Mouse (Mus musculus) gastrocnemius, adult 18-20 months (tissue): ENCODE data around the gene Ado. TPM values are rescaled to one million over a fixed set of nuclear protein-coding genes. Genes with fewer than 3 reads are reported as not detected.

ENCODE experiments used
- DNase-seq: peaks from one replicate; pipeline ENCODE4 v3.0.0; 2021; ENCODE audit warnings: low spot score
- total RNA-seq, 2 experiments: library from RNA; stranded (reverse); gene quantifications; 2 replicates each; pipeline ENCODE4 v1.2.3; 2021

The Ado gene
- total RNA-seq, 2 experiments from 2014 or later, result 22.8 to 25.1 TPM

DNA sequence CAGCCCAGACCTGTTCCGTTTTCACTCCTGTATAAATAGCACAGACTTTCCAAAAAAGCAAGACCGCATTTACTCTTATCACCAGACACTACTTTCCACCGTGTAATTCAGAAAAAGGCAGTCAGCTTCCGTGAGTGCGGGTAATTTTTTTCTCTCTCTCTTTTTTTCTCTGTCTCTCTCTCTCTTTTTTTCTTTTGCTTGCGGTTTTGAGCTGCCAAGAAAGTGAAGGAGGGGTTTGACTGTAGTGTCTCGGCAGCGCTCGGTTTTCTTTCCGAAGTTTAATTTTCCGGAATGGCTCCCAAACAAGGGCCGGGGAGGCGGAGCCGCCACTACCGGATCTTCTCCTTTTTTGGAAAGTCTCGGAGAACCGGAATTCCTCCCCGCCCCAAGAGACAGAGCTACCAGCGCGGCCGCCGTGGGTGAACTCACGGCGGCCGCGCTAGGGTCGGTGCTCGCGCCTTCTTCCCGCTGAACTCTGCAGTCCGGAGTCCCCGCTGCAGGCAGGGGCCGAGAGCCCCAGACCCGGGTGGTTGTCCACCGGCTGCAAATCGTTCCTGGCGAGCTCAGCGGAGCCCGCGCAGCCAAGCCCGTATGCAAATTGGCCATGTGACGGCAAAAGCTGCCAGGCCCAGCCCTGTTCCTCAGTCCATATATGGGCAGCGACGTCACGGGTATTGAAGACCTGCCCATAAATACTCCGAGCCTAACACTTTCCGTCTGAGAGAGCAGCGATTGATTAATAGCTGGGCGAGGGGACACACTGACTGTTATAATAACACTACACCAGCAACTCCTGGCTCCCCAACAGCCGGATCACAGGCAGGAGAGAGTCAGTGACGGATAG, 11.4 kb downstream of the Ado start:
- DNase-seq, result peak; percentile 94

DNA sequence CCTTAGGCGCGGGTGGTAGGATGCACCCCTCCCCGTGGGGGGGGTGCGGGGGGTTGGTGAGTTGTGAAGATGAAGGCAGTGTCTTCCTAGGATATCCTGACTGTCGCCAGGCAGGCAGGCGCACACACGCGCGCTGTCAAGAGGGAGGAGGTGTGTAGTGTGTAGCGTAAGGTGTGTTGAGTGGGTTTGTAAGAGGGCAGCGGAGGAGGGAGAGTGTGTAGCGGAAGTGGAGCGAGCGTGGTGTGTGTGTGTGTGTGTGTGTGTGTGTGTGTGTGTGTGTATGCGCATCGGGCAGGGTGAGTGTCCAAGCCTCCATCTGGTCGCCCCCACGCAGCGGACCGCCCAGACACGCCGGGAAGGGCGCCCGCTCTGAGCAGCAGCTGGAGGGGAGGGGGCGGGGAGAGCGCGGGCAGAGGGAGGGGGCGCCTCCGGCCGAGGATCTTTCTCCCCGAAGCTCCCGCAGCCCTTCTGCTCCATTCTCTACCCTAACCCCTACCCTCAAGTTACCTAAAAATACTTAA, 12.1 kb downstream of the Ado start:
- peak; percentile 22 for DNase-seq

DNA sequence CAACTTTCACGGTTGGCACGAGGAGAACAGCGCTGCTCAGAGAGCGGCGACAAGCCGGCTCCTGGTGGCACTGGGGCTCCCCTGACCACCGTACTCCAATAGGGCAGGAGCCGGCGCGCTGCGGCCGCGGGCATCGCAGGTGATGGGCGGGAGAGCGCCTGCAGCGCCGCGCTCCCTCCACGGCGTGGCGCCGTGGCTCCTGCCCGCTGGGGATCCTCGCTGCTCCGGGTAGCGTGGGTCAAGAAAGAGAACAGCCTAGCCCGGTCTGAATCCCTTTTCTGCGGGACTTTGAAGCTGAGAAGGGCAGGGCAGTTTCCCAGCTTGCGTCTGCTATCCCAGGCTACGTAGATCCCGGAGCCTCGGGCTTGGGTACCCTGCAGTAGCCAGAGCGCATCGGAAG, 12.8 kb downstream of the Ado start:
- peak; percentile 69 for DNase-seq

DNA sequence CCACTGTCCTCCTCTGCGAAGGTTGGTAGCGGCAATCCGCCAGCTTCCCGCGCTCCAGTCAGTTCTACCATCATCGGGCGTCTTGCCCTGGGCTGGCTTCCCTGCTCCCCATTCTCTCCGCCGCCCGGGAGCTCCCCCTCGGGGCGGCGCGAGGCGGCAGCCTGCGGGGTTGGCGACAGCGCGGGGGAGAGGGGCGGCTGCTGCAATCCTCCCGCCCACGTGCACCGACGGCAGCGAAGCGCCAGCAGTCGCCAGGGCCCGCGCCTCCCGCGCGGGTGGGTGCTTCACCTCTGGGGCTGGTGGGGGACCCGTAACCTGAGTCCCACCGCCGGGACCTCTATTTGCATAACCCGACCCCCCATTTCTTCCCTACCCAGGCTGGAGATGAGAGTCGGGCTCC, 13.5 kb downstream of the Ado start, which contains the start of gene Egr2:
Gene Egr2, plus strand, starts transcription at position 220 of the 400 bp plus-strand sequence.
- peak; percentile 5 for DNase-seq

GRCm38 (mm10) chr10:67529769-67530168, 19.0 kb downstream of the Ado start:
- DNase-seq, result no peak

DNA sequence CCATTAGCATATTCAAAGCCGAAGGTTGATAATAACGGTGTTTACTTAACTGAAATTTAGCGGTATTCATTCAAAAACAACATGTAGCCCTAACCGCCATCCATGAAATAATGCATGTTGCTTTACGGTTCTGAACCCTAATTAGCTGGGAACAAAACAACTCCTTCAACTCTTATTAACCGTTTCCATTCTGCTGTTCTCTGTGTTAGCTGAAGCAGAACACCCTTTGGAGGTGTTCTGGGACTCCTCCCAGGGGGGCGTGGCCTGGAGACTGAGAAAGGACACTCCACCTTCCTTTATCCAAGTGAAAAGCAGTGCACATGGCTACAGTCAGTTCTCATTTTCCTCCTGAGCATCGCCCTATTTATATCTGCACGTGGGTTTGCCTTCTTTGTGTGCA, 22.3 kb downstream of the Ado start:
- DNase-seq, result no peak

GRCm38 (mm10) chr10:67524694-67525093, 24.1 kb downstream of the Ado start:
- DNase-seq, result no peak

DNA sequence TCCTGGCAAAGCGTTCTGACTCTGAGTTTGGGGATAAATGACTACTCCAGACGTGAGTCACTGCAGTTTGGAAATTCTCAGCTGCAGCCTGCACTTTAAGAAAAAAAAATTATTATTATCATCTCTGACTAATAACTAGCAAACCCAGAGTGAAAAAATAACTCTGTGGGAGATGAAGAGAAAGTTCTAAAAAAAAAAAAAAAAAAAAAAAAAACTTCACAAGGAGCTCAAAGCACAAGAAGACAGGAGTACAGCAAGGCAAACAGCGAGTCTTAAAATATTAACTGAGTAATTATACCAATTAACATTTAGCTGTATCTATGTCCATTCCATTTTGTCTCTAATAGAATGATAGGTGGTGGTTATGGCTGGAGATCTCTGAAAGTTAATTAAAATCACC, 24.6 kb downstream of the Ado start:
- no peak for DNase-seq

- DNase-seq, result no peak
Measured at GRCm38 (mm10) chr10:67518733-67519132, 30.0 kb downstream of the Ado start.

DNA sequence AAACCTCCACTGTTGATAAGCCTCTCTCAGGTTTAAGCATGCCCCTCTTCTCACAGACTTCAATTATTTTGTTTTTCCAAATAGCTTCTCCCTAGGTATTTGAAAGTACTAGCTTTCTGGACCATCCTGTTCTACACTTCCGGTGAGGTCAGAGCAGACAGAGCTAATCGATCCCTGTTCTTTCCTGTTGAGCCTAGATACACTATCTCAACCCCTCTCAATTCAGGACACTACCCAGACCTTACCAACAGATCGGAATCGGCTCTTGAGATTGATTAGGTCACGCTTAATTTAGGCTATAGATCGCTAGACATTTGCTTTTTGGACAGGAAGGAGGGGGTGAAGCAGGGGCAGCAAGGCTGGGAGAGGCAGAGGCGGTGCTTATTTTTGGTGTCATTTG, 35.9 kb downstream of the Ado start:
- DNase-seq, result no peak

DNA sequence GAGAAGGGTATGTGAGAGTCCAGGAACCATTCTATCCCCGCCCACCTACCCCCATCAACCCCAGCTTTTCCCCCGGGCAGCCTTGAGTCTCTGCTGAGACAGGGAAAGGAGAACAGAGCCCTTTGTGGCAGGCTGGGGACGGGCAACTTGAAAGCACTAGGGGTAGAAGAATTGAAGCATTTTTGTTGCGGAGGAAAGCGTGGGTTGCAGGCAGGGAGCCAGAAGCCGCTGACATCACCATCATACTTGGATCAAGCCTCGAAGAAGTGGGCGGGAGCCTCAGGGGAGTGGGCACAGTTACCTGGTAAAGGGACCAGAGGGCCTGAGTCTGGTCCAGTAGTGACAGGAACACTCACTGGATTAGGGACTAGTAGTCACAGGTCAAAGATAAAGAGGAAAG, 36.5 kb downstream of the Ado start:
- no peak for DNase-seq

- no peak for DNase-seq
Measured at GRCm38 (mm10) chr10:67505248-67505647, 43.5 kb downstream of the Ado start.

GRCm38 (mm10) chr10:67504046-67504445, 44.7 kb downstream of the Ado start:
- DNase-seq, result no peak

- no peak for DNase-seq
Measured at GRCm38 (mm10) chr10:67503320-67503995, 45.3 kb downstream of the Ado start.

DNA sequence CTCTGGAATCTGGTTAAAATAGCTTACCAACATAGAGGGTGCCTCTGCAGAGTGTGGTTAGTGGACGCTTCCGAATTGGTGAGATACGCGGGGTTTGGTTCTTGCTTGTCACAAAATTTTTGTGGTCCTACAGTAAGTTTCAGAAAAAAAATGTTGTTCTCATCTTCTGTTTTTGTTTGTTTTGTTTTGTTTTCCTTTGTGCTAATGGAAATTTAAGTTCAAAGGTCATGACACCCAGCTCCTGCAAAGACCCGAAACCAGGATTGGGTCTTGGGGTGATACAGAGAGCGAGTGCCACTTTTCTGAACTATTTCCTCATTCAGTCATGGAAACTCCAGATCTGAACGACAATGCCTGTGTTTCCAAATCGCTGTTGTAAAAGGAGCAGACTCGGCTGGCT, 50.8 kb downstream of the Ado start:
- no peak for DNase-seq

DNA sequence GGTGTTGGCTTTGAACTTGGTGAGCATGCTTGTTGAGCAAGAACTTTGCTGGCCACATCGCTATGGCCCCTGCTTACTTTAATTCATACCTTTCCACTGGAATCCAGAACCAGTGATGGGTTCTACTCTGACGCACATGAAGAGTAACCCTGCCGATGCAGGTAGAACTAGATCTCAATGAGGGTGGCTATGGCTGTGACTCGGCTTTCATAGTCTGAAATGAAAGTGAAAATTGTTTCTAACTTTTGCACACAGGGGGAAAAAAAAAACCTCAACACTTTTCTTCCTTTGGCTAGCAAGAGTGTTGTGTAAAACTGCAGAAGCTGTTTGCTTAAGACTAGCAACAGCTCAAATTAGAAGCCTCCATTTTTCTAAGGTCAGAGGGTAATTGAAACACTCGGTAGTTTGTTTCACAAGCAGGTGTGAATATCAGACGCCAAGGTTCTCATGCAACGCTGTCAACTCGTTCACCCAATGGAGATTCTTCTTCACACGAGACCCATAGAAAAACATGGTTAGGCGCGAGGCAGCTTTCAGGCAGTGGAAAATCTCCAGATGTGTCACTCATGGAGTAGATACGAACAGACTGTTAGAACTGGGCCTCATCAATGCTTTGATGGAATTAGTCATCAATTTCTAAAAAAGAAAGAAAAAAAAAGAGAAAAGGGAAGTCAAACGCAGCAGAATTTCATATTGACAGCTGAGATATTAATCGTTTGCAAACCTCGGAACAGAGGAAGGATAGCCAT, 51.4 kb downstream of the Ado start:
- no peak for DNase-seq

Other genes with a start within 250 kb of the Ado start
- 1 to 10 TPM in 1 of 2 experiments, under 1 TPM in 1; 0.91 to 2.1 TPM for gene Egr2, start 13.5 kb downstream of the Ado start, total RNA-seq